Mouse (Mus musculus) CH12.LX (cell line): ENCODE measurements around the gene Ppp1r12a. TPM values are rescaled to one million over a fixed set of nuclear protein-coding genes. Genes with fewer than 3 reads are reported as not detected.

Source experiments
- DNase-seq: peaks from one replicate; pipeline ENCODE4 v3.0.0-alpha.2; 2013; ENCODE audit errors: extremely low read depth
- H3K27ac ChIP-seq: 2 replicates; pipeline ENCODE4 v1.5.1; 2012; ENCODE audit warnings: low read depth, mild to moderate bottlenecking, control low read depth, moderate library complexity; ENCODE audit not compliant: insufficient read depth
- H3K27me3 ChIP-seq: replicated peaks from 2 replicates; pipeline ENCODE3; 2012; ENCODE audit warnings: inconsistent platforms
- H3K36me3 ChIP-seq, 2 experiments: replicated peaks in 1 of 2; 2 replicates each; pipeline versions ENCODE3 to v1.6.1; 2012; ENCODE audit warnings: inconsistent platforms in 1 of 2, low read length in 1 of 2, mild to moderate bottlenecking in 1 of 2, mixed read lengths in 1 of 2, moderate library complexity in 1 of 2; ENCODE audit not compliant: control insufficient read depth in 1 of 2, insufficient read depth in 1 of 2
- H3K4me1 ChIP-seq, 2 experiments: 2 replicates each; pipeline ENCODE4 v1.6.1; 2012; ENCODE audit warnings: inconsistent platforms in 1 of 2, moderate library complexity in 1 of 2; ENCODE audit not compliant: insufficient read depth in 2 of 2, control insufficient read depth in 1 of 2
- H3K4me2 ChIP-seq: 2 replicates; pipeline ENCODE4 v1.6.1; 2012; ENCODE audit warnings: low read depth, mild to moderate bottlenecking, control low read depth; ENCODE audit not compliant: poor library complexity, insufficient read depth, severe bottlenecking
- H3K4me3 ChIP-seq, 3 experiments: fragments of 150-350 bp in 1 of 3; sonication (generic) in 1 of 3; replicated peaks in 1 of 3; 2 replicates each; pipeline versions ENCODE3 to v1.5.1; 2011 to 2012; ENCODE audit warnings: low read depth in 2 of 3, low read length in 2 of 3, mild to moderate bottlenecking in 2 of 3, moderate library complexity in 2 of 3, control low read depth in 1 of 3, improper control_type of control experiment in 1 of 3, inconsistent platforms in 1 of 3, mixed read lengths in 1 of 3; ENCODE audit not compliant: poor library complexity in 1 of 3
- H3K79me2 ChIP-seq: replicated peaks from 2 replicates; pipeline ENCODE4 v1.6.1; 2012; ENCODE audit warnings: mild to moderate bottlenecking, moderate library complexity; ENCODE audit not compliant: control insufficient read depth, poor library complexity, insufficient read depth, severe bottlenecking; ENCODE audit errors: extremely low read depth
- H3K9ac ChIP-seq: 2 replicates; pipeline ENCODE4 v1.6.1; 2012; ENCODE audit warnings: low read depth, mild to moderate bottlenecking, control low read depth, moderate library complexity; ENCODE audit not compliant: insufficient read depth
- H3K9me3 ChIP-seq: replicated peaks from 2 replicates; pipeline ENCODE3; 2012; ENCODE audit warnings: low read length, inconsistent platforms, mixed read lengths
- BHLHE40 ChIP-seq: IDR thresholded peaks from 2 replicates; pipeline ENCODE4 v1.6.1; 2011; ENCODE audit warnings: mild to moderate bottlenecking, low read depth, low read length, improper control_type of control experiment
- ELF1 ChIP-seq: IDR thresholded peaks from 2 replicates; pipeline ENCODE4 v1.6.1; 2014; ENCODE audit warnings: low read depth, mild to moderate bottlenecking, inconsistent platforms, low read length, improper control_type of control experiment
- EP300 ChIP-seq: IDR thresholded peaks from 2 replicates; pipeline ENCODE4 v1.6.1; 2011; ENCODE audit warnings: low read length, improper control_type of control experiment
- GABPA ChIP-seq: IDR thresholded peaks from 2 replicates; pipeline ENCODE4 v1.6.1; 2012; ENCODE audit warnings: low read depth, low read length, improper control_type of control experiment, inconsistent platforms; ENCODE audit not compliant: insufficient replicate concordance
- JUND ChIP-seq: conservative IDR thresholded peaks from 2 replicates; pipeline ENCODE4 v1.6.1; 2011; ENCODE audit warnings: low read depth, low read length, improper control_type of control experiment
- MAX ChIP-seq: IDR thresholded peaks from 2 replicates; pipeline ENCODE4 v1.6.1; 2011; ENCODE audit warnings: low read length, improper control_type of control experiment
- MEF2A ChIP-seq: IDR thresholded peaks from 2 replicates; pipeline ENCODE4 v1.6.1; 2014; ENCODE audit warnings: low read depth, mild to moderate bottlenecking, inconsistent platforms, low read length, improper control_type of control experiment, borderline replicate concordance
- MXI1 ChIP-seq: IDR thresholded peaks from 2 replicates; pipeline ENCODE4 v1.6.1; 2011; ENCODE audit warnings: mild to moderate bottlenecking, low read depth, low read length, improper control_type of control experiment
- NRF1 ChIP-seq: IDR thresholded peaks from 2 replicates; pipeline ENCODE4 v1.6.1; 2014; ENCODE audit warnings: low read depth, mild to moderate bottlenecking, inconsistent platforms, low read length, improper control_type of control experiment, moderate library complexity
- POLR2A ChIP-seq: IDR thresholded peaks from 2 replicates; pipeline ENCODE4 v1.6.1; 2011; ENCODE audit warnings: low read depth, mild to moderate bottlenecking, improper control_type of control experiment, low read length
- TBP ChIP-seq: conservative IDR thresholded peaks from 2 replicates; pipeline ENCODE4 v1.6.1; 2011; ENCODE audit warnings: low read depth, low read length, improper control_type of control experiment
- UBTF ChIP-seq: IDR thresholded peaks from 2 replicates; pipeline ENCODE4 v1.6.1; 2012; ENCODE audit warnings: low read depth, mild to moderate bottlenecking, inconsistent platforms, low read length, improper control_type of control experiment, moderate library complexity
- USF1 ChIP-seq: IDR thresholded peaks from 2 replicates; pipeline ENCODE4 v1.6.1; 2014; ENCODE audit warnings: low read depth, mild to moderate bottlenecking, inconsistent platforms, low read length, improper control_type of control experiment
- ZMIZ1 ChIP-seq: IDR thresholded peaks from 2 replicates; pipeline ENCODE4 v1.6.1; 2012; ENCODE audit warnings: low read depth, mild to moderate bottlenecking, inconsistent platforms, low read length, improper control_type of control experiment
- ZNF384 ChIP-seq: IDR thresholded peaks from 2 replicates; pipeline ENCODE4 v1.6.1; 2012; ENCODE audit warnings: low read depth, low read length, improper control_type of control experiment, inconsistent platforms
- dilution Hi-C: fragments of 300-500 bp; cut with MboI; formaldehyde crosslinking; loops from 2 replicates; pipeline ENCODE4 v1.14.3; 2020; ENCODE audit warnings: low sequenced_read_pairs; ENCODE audit not compliant: extremely low pct_unique_long_range_greater_than_20kb, extremely low pct_ligation_motif_present
- in situ Hi-C: fragments of 300-500 bp; cut with MboI; formaldehyde crosslinking; loops from 3 replicates; pipeline ENCODE4 v1.14.3; 2019; ENCODE audit warnings: low sequenced_read_pairs, low pct_ligation_motif_present, low pct_unique_long_range_greater_than_20kb, mixed read lengths
- polyA plus RNA-seq: library from polyadenylated mRNA; unstranded; fragments of >175 nt; gene quantifications from 2 replicates; pipeline ENCODE4 v1.2.1, GENCODE M21; 2012; ENCODE audit warnings: low read depth; ENCODE audit not compliant: insufficient read length
- total RNA-seq, 2 experiments: library from RNA; depleted of rRNA; stranded (reverse); fragments of 300-350 nt in 1 of 2; fragments of >200 nt in 1 of 2; gene quantifications; 2 replicates each; pipeline ENCODE4 v1.2.3; 2012 to 2014

The Ppp1r12a gene
- total and polyA plus RNA-seq, 3 experiments = 34.4 to 70.8 (median 60.0) TPM

DNA sequence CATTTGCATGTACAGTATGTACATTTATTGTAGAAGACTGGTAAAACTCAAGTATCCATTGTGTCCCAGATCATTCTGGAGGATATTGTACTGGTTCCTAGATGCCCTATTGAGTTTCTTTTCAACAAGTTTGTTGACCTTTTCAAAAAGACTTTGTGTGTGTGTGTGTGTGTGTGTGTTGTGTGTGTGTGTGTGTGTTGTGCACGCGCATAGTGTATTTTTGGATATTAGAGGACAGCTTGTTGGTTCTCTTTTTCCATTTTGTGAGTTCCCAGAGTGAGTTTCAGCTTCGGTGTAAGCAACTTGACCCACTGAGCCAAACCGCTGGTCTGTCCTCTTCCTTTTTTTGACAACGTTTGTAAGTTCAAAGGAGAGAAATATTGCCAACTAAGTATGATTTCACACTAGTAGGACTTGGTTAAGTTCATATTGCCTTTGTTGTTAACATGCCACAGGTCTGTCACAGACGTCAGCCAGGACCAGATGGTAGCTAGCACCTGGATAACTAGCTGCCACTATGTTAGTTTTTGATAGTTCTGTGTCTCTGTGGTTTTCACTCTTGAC is 16.4 kb downstream of the Ppp1r12a start:
- dilution Hi-C loops = no loop called here
- DNase-seq = no peak

DNA sequence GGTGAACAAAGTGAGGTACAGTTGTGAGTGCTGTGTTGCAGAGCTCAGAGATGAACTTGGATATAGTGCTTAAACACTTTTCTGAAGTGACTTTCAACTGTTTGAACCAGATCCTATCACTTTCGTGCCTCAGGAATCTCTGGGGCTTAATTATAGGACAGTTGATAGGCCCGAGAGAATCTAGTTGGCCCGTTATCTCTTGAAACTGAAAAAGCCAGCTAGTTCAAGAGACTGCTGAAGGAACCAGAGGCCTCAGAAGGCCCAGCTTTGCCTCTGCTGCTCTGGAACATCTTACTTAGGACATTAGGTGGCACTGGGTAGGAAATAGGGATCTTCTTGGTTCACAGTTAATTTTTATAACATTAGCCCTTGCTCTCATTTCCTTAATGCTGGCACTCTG is 17.4 kb downstream of the Ppp1r12a start:
- Histone ChIP-seq H3K4me3 (no peak overlapping the region), H3K4me1 (peaks cover 5 to 71% of the 10 kb centered on the region in 2 experiments), H3K36me3 (peaks cover 0 to 5% of the 10 kb centered on the region in 2 experiments), H3K79me2 (peaks cover 41% of the 10 kb centered on the region), H3K4me2 (peak overlapping the region; percentile 45), H3K9me3 (no peaks in the 10 kb centered on the region), H3K27ac (no peak overlapping the region), H3K9ac (no peak overlapping the region), H3K27me3 (no peaks in the 10 kb centered on the region)
- in situ Hi-C loops (loop anchor here (25.0 kb wide), 1 partner anchor 217 kb away; no protein-coding TSS in a partner anchor), dilution Hi-C loops (no loop called here)
- TF ChIP-seq GABPA (no peak), ZMIZ1 (no peak), POLR2A (no peak), MXI1 (0 out of 2 replicates have a peak, but pooled peaks have one; percentile 11)
- DNase-seq = no peak

More for the DNA sequence above, 16.4 kb downstream of the Ppp1r12a start:
- H3K36me3 ChIP-seq = peaks cover 0 to 8% of the 10 kb centered on the region in 2 experiments
- in situ Hi-C loops = loop anchor here (25.0 kb wide), 1 partner anchor 216 kb away; no protein-coding TSS in a partner anchor
- H3K27ac ChIP-seq = no peak overlapping the region
- H3K79me2 ChIP-seq = peaks cover 41% of the 10 kb centered on the region
- peaks cover 6 to 78% of the 10 kb centered on the region in 2 experiments for H3K4me1 ChIP-seq
- H3K4me2 ChIP-seq = 0 out of 2 replicates have a peak overlapping the region, but pooled peaks have one; percentile 15
- H3K27me3 ChIP-seq = no peaks in the 10 kb centered on the region
- no peak overlapping the region for H3K9ac ChIP-seq
- H3K9me3 ChIP-seq = no peaks in the 10 kb centered on the region
- H3K4me3 ChIP-seq = no peak overlapping the region
- TF ChIP-seq POLR2A (no peak), GABPA (no peak), NRF1 (no peak), JUND (no peak), ZNF384 (no peak), USF1 (no peak), TBP (no peak), MAX (no peak), UBTF (no peak), MEF2A (peak; percentile 86; the same call in 1 of the 2 replicates), EP300 (peak; percentile 6; the same call in 1 of the 2 replicates), BHLHE40 (peak; percentile 87), ELF1 (no peak)
